Mouse (Mus musculus) brain, embryonic 14.5 days (tissue): ENCODE data around the gene Prss36.

Experiments used
- CTCF ChIP-seq: fragments of 200-500 bp; IDR thresholded peaks from 2 replicates; pipeline ENCODE4 v1.5.1; 2012; ENCODE audit warnings: inconsistent platforms, mild to moderate bottlenecking, moderate library complexity, borderline replicate concordance; ENCODE audit not compliant: insufficient read depth, insufficient read length; ENCODE audit errors: extremely low read depth
- POLR2A ChIP-seq: fragments of 200-500 bp; IDR thresholded peaks from 2 replicates; pipeline ENCODE4 v1.6.1; 2012; ENCODE audit warnings: mild to moderate bottlenecking, inconsistent platforms, borderline replicate concordance; ENCODE audit not compliant: poor library complexity, insufficient read depth, insufficient read length, severe bottlenecking; ENCODE audit errors: extremely low read depth

- TF ChIP-seq CTCF, result no peak
- peak; percentile 100 for TF ChIP-seq POLR2A
Measured at GRCm38 (mm10) chr7:127967004-127967921, 20.7 kb upstream of the Prss36 start, which contains the start of gene Fus.
